Comparison of ENCODE assay signal across 10 mouse cellular contexts in the genomic region with DNA sequence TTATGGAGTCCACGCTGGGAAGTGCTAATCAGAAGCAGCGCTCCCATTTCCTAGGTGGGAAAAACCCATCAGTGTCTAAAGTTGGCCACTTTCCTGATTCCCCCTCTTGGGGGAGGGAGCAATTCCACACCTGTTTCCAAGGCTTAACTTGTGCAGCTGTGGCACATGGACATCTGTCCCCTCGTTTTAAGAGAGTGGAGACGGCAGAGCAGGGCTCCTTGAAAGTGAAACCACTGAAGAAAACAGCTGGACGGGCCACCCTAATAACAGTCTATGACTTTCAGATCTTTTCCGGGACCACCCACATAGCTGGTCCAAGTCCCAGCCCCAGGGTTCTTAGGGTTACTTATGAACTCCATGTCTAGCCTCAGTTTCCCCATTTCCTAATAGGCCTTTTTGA.
DNase-seq lines count a peak whose midpoint lies in the region; ATAC-seq lines count a peak whose summit lies in the region.
"Had no signal": no experiment of that assay in that cellular context is flagged by ENCODE, and none has a peak within 500 bp of the region (broad histone marks: within the 10 kb centered on the region; RNA-seq: fewer than 3 reads in every experiment).

No protein-coding gene starts in this region.

- WGBS in embryonic facial prominence, embryonic 10.5 days, result 30% methylated on average over 6 of the region's 6 CpGs

- intact Hi-C loops in gastrocnemius, postnatal 36 days (cut with DNase I), result loop anchor here (5.0 kb wide), 1 partner anchor 54 kb away; no protein-coding TSS in a partner anchor
- intact Hi-C loops in heart, postnatal 25 days (cut with DNase I), result loop anchor here (5.0 kb wide), 1 partner anchor 49 kb away; no protein-coding TSS in a partner anchor

- H3K4me3 ChIP-seq in embryonic facial prominence, embryonic 10.5 days, result no peak overlapping the region
- H3K4me3 ChIP-seq: liver, embryonic 15.5 days had no signal

- H3K27me3 ChIP-seq in embryonic facial prominence, embryonic 10.5 days (replicated peaks; ENCODE audit: low read depth, poor library complexity, severe bottlenecking), result no peaks in the 10 kb centered on the region
- H3K27me3 ChIP-seq: liver, embryonic 15.5 days had no signal

- no peak for ATAC-seq in activated CD4-positive, CD25-positive, alpha-beta regulatory T cell, adult 4 months
- ATAC-seq in CD4-positive, CD25-positive, alpha-beta regulatory T cell, adult 4 months, result no peak

- peak; percentile 30 for DNase-seq in gastrocnemius, adult 18-20 months (ENCODE audit: low spot score)
- DNase-seq in gastrocnemius, postnatal 36 days, result no peak
- DNase-seq in embryonic facial prominence, embryonic 10.5 days (ENCODE audit: low spot score), result peak; percentile 47
- DNase-seq in heart, postnatal 25 days (ENCODE audit: low spot score), result peak; percentile 20
- peak; percentile 30 for DNase-seq in lung, postnatal 36 days
- no peak for DNase-seq in frontal cortex, postnatal 36 days (ENCODE audit: low spot score in 2 of 2)
- DNase-seq: cerebellum, postnatal 25 days had no signal

- peak overlapping the region; percentile 90 for H3K27ac ChIP-seq in embryonic facial prominence, embryonic 10.5 days (replicated peaks)
- H3K27ac ChIP-seq: liver, embryonic 15.5 days had no signal

- H3K9me3 ChIP-seq in embryonic facial prominence, embryonic 10.5 days, result no peaks in the 10 kb centered on the region
- H3K9me3 ChIP-seq: liver, embryonic 15.5 days had no signal

- H3K4me1 ChIP-seq in embryonic facial prominence, embryonic 10.5 days, result peaks cover 58% of the 10 kb centered on the region
- H3K4me1 ChIP-seq: liver, embryonic 15.5 days had no signal

- no peaks in the 10 kb centered on the region for H3K36me3 ChIP-seq in embryonic facial prominence, embryonic 10.5 days (replicated peaks)
- H3K36me3 ChIP-seq: liver, embryonic 15.5 days had no signal

Comparison
In these comparisons a context has a peak if more than half of its experiments do, and no peak if none do; other contexts are left out.
1. DNase-seq: peak in gastrocnemius, adult 18-20 months (single experiment), embryonic facial prominence, embryonic 10.5 days (single experiment), heart, postnatal 25 days (single experiment) and lung, postnatal 36 days (single experiment); none in gastrocnemius, postnatal 36 days (0 of 2) and frontal cortex, postnatal 36 days (0 of 2).